Mouse (Mus musculus) gastrocnemius, postnatal 25 days (tissue): Measurements from ENCODE around the gene Gm11214. TPM values are rescaled to one million over a fixed set of nuclear protein-coding genes. Genes with fewer than 3 reads are reported as not detected.

ENCODE experiments used
- DNase-seq: peaks from one replicate; pipeline ENCODE4 v3.0.0; 2022
- total RNA-seq, 2 experiments: library from RNA; stranded (reverse); gene quantifications; 1 replicate in 1 of 2; 2 replicates in 1 of 2; pipeline ENCODE4 v1.2.3; 2021

Gene Gm11214
- total RNA-seq, 2 experiments from 2014 or later: not detected

DNA sequence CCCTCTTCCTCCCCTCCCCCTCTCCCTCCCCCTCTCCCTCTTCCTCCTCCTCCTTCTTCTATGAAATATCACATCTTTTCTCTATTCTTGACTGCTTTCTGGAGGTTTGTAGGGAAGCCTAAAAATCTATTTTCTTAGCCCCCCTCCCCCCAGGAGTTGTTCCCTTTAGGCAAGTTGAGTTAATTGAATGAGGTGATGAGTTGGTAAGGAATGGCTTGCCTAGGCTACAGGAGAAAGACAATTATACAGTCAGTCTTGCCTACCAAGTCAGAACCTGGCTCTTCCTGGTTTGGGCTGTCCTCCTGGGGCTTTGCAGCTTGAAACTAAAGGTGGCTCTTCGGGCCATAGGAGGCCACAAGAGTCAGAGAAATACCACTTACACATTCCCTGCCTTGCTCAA, 3.4 kb downstream of the Gm11214 start:
- DNase-seq: no peak

DNA sequence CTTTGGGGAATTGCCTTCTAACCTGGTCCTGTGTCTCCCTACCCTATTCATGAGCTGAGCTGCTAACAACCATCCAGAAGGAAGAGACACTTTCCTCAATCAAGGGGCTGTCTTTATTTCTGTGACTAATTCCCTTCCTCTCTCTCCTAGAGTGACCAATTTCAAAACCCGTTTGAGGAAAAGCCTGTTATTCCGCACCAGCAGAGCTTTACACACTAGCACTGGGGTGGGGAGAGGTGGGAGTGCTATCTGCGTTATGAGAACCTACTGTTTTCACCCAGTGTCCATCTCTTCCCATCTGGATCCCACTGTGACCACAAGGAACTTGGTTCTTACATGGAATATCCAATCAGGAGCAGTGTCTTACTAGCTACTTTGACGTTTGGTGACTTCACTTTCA, 4.1 kb downstream of the Gm11214 start:
- no peak for DNase-seq

DNA sequence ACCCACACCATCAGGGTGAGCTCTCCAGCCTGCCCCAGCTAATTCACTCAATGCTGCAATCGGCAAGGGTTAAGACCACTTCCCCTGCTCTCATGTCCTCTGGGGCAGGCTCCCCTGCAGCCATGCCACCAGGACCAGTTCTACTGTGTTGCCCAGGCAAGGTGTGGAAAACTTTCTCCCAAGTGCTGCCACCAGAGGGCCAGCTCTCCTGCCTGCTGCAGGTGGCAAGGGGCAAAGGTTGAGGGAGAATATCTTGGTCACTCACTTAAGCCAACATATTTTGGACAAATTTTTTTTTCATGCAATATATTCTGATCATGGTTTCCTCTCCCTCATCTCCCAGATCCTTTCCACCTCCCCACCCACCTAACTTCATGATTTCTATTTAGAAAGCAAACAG, 8.8 kb downstream of the Gm11214 start:
- no peak for DNase-seq

DNA sequence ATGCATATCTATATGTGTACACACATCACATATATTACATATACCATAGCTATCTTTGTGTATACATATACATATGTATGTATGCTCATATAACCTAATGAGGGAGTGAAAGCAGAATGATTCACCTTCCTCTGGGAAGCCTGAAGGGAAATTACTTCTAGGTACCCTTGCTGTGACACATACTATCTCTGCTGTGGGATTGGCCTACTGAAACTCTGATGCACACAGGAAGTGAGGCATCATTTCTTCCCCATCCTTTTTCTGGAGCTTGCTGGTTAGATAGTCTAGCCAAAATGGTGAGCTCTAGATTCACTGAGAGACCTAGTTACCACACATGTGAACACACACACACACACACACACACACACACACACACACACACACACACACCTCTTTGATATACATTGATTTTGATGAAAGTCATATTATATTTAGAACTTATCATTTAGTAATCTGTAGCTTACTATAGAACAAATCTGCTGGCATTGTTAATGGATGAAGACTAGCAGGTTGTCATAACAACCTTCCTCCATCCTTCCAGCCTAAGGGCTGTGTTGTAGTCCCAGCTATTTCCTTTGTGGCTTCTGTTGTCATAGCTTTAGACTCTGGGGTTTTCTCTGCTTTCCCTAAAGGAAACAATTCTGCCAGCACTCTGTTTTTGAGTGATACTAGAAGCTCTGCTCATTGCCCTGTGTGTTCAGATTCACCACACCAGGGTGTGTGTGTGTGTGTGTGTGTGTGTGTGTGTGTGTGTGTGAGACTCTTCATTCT, 19.0 kb downstream of the Gm11214 start:
- no peak for DNase-seq

DNA sequence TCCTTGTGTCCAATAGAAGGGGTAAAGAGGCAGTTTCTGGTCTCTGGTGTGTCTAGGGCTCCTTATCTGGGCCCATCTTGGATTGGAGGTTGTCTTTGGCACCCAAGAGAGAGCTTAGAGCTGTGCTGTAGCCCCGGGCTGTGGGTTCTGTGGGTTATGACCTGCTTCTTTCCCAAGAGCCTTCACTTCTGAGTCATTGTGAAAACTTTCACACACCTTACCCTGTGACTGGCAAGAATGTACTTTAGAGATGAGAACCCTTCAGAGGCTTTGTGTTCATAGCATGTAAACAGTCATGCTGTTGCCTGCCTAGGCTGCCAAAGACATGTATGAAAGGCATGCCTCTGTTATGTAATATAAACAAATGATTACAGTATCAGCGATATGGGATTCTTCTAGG, 23.3 kb downstream of the Gm11214 start:
- DNase-seq: no peak

DNA sequence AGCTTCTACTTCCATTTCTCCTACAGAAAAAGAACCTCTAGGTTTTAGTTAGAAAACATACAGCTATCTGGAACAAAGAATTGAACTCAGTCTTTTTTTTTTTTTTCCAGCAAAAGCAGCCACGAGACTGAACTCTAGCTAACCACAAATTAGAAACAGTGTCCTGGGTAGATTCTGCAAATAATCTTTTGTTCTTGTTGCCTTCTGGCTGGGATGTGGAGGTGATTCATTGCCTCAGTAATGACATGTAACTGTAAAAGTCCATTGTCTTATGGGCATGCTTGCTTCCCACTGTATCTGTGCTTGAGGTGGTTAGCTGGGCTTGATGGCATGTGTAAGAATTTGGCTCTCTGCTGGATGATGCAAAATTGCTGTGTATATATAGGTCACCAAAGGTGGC, 24.6 kb downstream of the Gm11214 start:
- no peak for DNase-seq

DNA sequence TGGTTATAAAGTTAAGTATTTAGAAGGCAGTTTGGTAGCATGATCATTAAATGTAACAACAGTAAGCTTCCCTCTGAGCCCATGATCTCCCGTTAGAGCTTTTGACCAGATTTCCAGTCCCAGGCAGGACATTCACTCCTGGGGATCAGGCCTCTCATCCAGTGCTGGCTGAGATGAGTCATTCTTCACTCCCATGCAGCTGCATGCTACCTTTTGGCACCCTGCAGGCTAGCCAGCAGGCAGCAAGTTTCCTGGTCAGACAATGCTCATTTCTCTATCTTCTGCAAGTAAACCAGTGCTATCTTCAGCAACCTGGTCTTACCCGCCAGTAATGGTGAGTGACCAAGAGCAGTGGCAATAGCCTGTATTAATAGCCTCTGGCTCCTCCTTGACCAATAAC, 30.0 kb downstream of the Gm11214 start:
- DNase-seq: no peak

DNA sequence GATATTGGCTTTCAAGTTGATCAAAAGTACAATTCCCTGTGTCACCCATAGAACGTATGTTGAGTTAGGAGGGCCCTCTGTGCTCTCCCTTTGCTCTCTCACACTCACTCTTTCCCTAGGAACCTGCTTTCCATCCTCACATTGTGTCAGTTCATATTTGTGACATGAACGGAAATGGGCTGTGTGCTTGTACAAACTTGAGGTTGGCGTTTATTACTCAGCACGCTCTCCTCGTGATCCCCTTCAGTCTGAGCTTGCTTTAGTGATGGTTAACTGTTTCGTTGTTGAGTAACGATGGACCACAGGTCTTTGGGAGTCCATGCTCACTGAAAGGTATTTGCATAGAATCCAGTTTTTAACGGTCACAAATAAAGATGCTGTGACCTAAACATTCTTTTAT, 36.1 kb downstream of the Gm11214 start:
- no peak for DNase-seq

DNA sequence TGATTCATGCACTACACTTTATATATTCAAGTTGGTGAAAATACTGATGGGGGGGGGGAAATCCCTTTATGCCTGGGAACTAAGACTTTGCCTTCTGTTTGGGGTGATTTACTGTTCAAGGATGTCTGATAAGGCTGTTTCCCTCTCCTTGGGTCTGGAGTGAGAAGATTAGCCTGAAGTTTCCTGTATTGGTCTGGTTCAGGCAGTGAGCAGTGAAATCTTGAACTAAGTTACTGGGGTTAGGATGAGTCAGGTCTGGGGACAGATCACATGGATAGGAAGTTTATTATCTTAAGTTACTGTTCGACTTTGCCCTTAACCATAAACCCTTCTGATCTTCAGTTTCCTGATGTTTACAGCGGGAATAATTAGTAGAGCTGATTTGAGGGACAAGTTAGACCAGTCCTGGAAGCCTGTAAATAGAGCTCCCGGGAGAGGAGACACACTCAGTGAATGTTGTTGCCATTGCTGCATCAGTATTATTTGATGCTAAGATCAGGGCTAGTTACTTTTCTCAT, 37.6 kb downstream of the Gm11214 start:
- no peak for DNase-seq

DNA sequence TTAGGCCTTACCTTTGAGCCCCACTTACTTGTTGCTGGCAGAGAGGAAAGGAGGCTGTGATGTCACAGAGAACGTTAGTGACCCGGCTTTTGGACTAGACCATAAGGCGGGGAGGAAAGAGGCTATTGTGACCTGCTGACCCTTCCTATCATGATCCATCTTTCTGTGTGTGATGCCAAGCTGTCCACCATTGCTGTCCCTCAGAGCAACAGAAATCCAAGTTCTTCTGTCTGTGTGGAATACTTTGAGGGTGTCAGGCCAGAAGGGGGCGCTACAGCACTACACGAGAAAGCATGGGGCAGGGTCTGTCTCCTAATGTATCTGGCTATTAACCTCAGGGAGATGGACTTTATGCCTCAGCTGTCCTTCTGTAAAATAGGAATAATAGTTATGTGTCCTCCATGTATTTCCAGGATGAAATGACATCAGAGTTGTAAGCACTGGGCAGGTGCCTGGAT, 40.8 kb downstream of the Gm11214 start, which contains the start of gene Tex48:
TSS of gene Tex48 (minus strand) at position 51 of the 458 bp plus-strand sequence.
- no peak for DNase-seq

DNA sequence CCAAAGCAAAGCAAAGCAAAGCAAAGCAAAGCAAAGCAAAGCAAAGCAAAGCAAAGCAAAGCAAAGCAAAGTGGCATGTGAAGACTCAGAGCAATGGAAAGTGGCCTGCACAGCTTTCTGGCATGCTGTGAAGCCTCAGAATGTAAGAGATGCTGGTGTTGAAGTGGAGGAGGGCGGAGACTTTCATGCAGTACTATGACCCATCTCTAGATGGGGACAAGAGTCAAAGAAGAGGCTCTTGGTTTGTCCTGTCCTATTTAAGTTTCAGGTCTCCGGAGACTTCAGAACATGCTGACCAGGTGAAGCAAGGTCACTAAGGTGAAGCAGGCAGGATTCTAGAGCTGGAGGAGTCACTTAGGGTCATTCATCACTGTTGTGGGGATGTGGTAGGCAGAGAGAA, 41.3 kb downstream of the Gm11214 start:
- no peak for DNase-seq

Other genes with a start within 250 kb of the Gm11214 start
- gene Whrn, start 167.4 kb downstream of the Gm11214 start, total RNA-seq: 1 to 10 TPM; 2.1 to 2.6 TPM
- 100 to 1,000 TPM; 203 to 223 TPM for gene Atp6v1g1, start 118.6 kb downstream of the Gm11214 start, total RNA-seq
- 10 to 100 TPM; 10.4 to 12.1 TPM for gene Tmem268, start 104.6 kb downstream of the Gm11214 start, total RNA-seq
- not detected for gene Gm11213, start 58.1 kb downstream of the Gm11214 start, total RNA-seq
- gene Tex48, start 41.0 kb downstream of the Gm11214 start, total RNA-seq: not detected
- gene Tnfsf15, start 81.7 kb upstream of the Gm11214 start, total RNA-seq: under 1 TPM in 1 of 2 experiments, not detected in 1; 0.08 TPM
- not detected for gene Tnfsf8, start 198.0 kb upstream of the Gm11214 start, total RNA-seq